Mouse (Mus musculus): Measurements from ENCODE around the gene Olfr180.

Gene Olfr180

DNA sequence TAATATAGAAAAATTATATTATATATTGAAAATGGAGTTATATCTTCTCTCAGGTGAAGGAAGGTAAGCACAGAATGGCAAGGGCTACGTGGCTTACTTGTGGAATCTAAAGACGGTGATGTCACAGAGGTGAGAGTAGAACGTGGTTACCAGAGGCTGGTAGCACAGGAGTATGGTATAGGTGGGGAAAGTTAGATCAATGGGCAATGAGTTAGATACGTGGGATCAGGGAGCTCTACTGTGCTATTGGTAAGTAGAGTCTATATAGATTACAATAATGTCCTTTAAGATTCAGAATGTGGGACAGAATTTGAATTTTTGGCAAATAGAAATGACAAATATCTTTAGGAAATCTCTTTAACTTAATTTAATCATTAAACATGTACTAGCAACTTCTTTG, at the start of gene Olfr180:
Gene Olfr180 (minus strand): TSS at position 101 of the 400 bp plus-strand sequence.
- no peak for DNase-seq

DNA sequence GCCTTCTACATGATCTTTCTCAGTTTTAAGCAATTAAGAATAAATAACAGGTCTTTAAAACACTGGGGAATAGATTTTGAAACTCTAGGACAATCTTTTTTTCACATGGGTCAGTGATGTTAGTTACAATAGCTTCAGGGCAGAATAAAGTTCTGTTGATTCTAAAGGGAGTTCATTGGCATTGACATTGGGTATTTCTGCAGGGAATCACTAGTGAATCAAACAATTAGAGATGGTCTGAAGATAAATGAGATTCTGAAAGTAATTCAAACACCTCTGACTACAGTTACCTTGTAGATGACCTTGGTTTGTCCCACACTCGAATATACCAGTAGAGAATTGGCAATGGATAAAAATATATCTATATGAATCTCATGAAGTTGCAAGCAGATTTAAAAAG, 537 bp downstream of the Olfr180 start, which contains the start of gene Olfr181:
Gene Olfr181 (minus strand): TSS at position 101 of the 400 bp plus-strand sequence.
- no peak for DNase-seq

GRCm38 (mm10) chr16:58891963-58892362, 37.2 kb downstream of the Olfr180 start, which contains the start of gene Olfr178:
Gene Olfr178 (minus strand): TSS chr16:58892063.
- DNase-seq: no peak

DNA sequence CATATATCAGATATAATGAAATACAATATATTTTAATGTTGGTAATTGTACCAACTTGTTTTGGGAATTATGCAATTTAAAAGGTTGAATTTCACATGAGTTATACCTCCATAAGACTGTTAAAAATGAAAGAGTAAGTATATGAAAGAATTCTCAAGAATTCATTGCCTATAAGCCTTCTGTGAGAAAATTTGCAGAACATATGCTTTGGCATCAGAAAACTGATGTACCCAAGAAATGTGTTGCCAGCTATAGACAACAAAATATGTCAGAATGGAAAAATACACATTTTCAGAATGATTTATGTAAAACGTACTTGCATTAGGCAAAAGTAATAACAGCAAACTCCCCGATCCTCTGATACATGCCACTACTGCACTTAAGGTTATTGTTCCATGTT, 44.8 kb downstream of the Olfr180 start:
- no peak for DNase-seq

DNA sequence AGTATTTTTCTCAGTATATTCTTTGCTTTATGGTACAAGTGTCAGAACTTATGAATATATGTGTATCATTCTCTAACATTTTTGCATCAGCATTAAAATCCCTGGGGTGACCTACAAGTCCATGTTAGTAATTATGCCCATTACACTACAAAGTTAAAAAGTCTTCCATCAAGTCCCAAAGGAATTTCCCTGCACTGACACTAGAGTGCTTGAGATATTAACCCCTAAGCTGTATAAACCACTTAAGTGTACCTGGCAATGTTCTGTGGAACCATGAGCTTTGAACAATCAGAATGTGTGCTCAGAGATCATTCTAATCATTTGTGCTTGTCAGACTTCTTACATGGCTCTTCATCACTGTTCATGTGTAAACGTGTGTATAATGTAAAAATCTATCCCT, 54.5 kb downstream of the Olfr180 start, which contains the start of gene Olfr177:
Gene Olfr177 (minus strand): TSS at position 101 of the 400 bp plus-strand sequence.
- DNase-seq: no peak

Measured in right cerebral cortex, postnatal 25 days (tissue).